In genomic region chr9:119962987-119963667, GRCm38 (mm10) we compare ENCODE assay signal across 7 mouse cellular contexts. TPM values are rescaled to one million over a fixed set of nuclear protein-coding genes. Genes with fewer than 3 reads are reported as not detected.
DNase-seq lines count a peak whose midpoint lies in the region; ATAC-seq and TF ChIP-seq lines count a peak whose summit lies in the region.

No protein-coding gene starts in this region.

- peaks cover 24% of the 10 kb centered on the region for H3K4me1 ChIP-seq in G1E (ENCODE audit: insufficient read depth, low read depth, low read length)
- peaks cover 7% of the 10 kb centered on the region for H3K4me1 ChIP-seq in bone marrow macrophage, adult 2 months (ENCODE audit: control insufficient read depth, insufficient read depth, low read length)
- no peaks in the 10 kb centered on the region for H3K4me1 ChIP-seq in forebrain, embryonic 14.5 days (ENCODE audit: control insufficient read depth, insufficient read depth, low read length)
- H3K4me1 ChIP-seq in hindbrain, embryonic 11.5 days (replicated peaks; ENCODE audit: control insufficient read depth, insufficient read depth, low read length), result 0 out of 2 replicates have a peak, but pooled peaks cover 3% of the 10 kb centered on the region
- peaks cover 15% of the 10 kb centered on the region for H3K4me1 ChIP-seq in limb, embryonic 15.5 days

- TF ChIP-seq POLR2A in bone marrow macrophage, adult 2 months (IDR thresholded peaks at IDR 0.05; ENCODE audit: borderline replicate concordance, low read depth, low read length), result no peak

- 0 out of 2 replicates have a peak overlapping the region, but pooled peaks have one; percentile 9 for H3K4me2 ChIP-seq in forebrain, embryonic 14.5 days (ENCODE audit: low read length)
- no peak overlapping the region for H3K4me2 ChIP-seq in hindbrain, embryonic 11.5 days (replicated peaks; ENCODE audit: low read depth, low read length)
- 0 out of 2 replicates have a peak overlapping the region, but pooled peaks have one; percentile 24 for H3K4me2 ChIP-seq in limb, embryonic 15.5 days

- H3K9ac ChIP-seq in forebrain, embryonic 14.5 days (ENCODE audit: low read length), result no peak overlapping the region
- H3K9ac ChIP-seq in hindbrain, embryonic 11.5 days (ENCODE audit: low read depth, low read length), result no peak overlapping the region
- H3K9ac ChIP-seq in limb, embryonic 15.5 days, result peak overlapping the region; percentile 10; the same call in 1 of the 2 replicates

- peaks cover 36% of the 10 kb centered on the region for H3K27me3 ChIP-seq in G1E (ENCODE audit: insufficient read depth, low read length)
- H3K27me3 ChIP-seq in forebrain, embryonic 14.5 days (replicated peaks; ENCODE audit: control insufficient read depth, insufficient read depth, low read length), result no peaks in the 10 kb centered on the region
- H3K27me3 ChIP-seq in hindbrain, embryonic 11.5 days (ENCODE audit: control insufficient read depth, insufficient read depth, low read length), result no peaks in the 10 kb centered on the region
- no peaks in the 10 kb centered on the region for H3K27me3 ChIP-seq in limb, embryonic 15.5 days

- no peak overlapping the region for H3K4me3 ChIP-seq in G1E (ENCODE audit: low read depth, low read length)
- no peak overlapping the region for H3K4me3 ChIP-seq in bone marrow macrophage, adult 2 months (ENCODE audit: insufficient read depth, low read length)
- H3K4me3 ChIP-seq in forebrain, embryonic 14.5 days (ENCODE audit: low read depth, low read length), result no peak overlapping the region
- H3K4me3 ChIP-seq in hindbrain, embryonic 11.5 days (ENCODE audit: low read depth, low read length), result no peak overlapping the region
- H3K4me3 ChIP-seq in limb, embryonic 15.5 days, result peak overlapping the region; percentile 9; the same call in 1 of the 2 replicates

- H3K27ac ChIP-seq in bone marrow macrophage, adult 2 months (ENCODE audit: insufficient read depth, low read depth, low read length), result no peak overlapping the region
- H3K27ac ChIP-seq in forebrain, embryonic 14.5 days (ENCODE audit: low read depth, low read length), result no peak overlapping the region
- H3K27ac ChIP-seq in hindbrain, embryonic 11.5 days (ENCODE audit: low read depth, low read length), result no peak overlapping the region
- no peak overlapping the region for H3K27ac ChIP-seq in limb, embryonic 15.5 days

- ATAC-seq in G1E (ENCODE audit: extremely low read depth, insufficient number of reproducible peaks, low FRiP score, poor library complexity, severe bottlenecking), result peak; percentile 82
- peak; percentile 61; the same call in 1 of the 2 replicates for ATAC-seq in forebrain, embryonic 14.5 days
- peak; percentile 66 for ATAC-seq in hindbrain, embryonic 11.5 days (ENCODE audit: low FRiP score)
- ATAC-seq in limb, embryonic 15.5 days (ENCODE audit: insufficient number of reproducible peaks, low FRiP score, low TSS enrichment, low read depth), result no peak

- no peaks in the 10 kb centered on the region for H3K36me3 ChIP-seq in G1E (replicated peaks)
- H3K36me3 ChIP-seq in forebrain, embryonic 14.5 days (ENCODE audit: control insufficient read depth, insufficient read depth, low read length), result no peaks in the 10 kb centered on the region
- H3K36me3 ChIP-seq in hindbrain, embryonic 11.5 days (ENCODE audit: control insufficient read depth, insufficient read depth, low read length), result no peaks in the 10 kb centered on the region
- no peaks in the 10 kb centered on the region for H3K36me3 ChIP-seq in limb, embryonic 15.5 days

- DNase-seq in G1E (ENCODE audit: low spot score), result peak; percentile 86
- peak; percentile 59 for DNase-seq in forebrain, embryonic 14.5 days (ENCODE audit: low spot score)
- DNase-seq in hindbrain, embryonic 11.5 days (ENCODE audit: low spot score), result peak; percentile 78
- peak; percentile 66 to 80 for DNase-seq in natural killer cell, adult 2 months (ENCODE audit: low spot score in 2 of 2)
- peak; percentile 59 to 81 for DNase-seq in thymus, postnatal 10 days (ENCODE audit: low spot score in 2 of 2)

- 10% methylated on average over 21 of the region's 21 CpGs for WGBS in forebrain, embryonic 14.5 days
- WGBS in hindbrain, embryonic 11.5 days, result 10% methylated on average over 21 of the region's 21 CpGs
- 16% methylated on average over 21 of the region's 21 CpGs for WGBS in limb, embryonic 15.5 days

- TF ChIP-seq CTCF in G1E (IDR thresholded peaks at IDR 0.05; ENCODE audit: low read depth, low read length), result peak; percentile 32; the same call in 1 of the 2 replicates
- peak; percentile 52; the same call in 1 of the 2 replicates for TF ChIP-seq CTCF in bone marrow macrophage, adult 2 months (IDR thresholded peaks at IDR 0.05; ENCODE audit: low read depth, low read length)

- H3K9me3 ChIP-seq in G1E (replicated peaks), result no peaks in the 10 kb centered on the region
- H3K9me3 ChIP-seq in forebrain, embryonic 14.5 days (replicated peaks; ENCODE audit: control insufficient read depth, low read length), result no peaks in the 10 kb centered on the region
- no peaks in the 10 kb centered on the region for H3K9me3 ChIP-seq in hindbrain, embryonic 11.5 days (ENCODE audit: control insufficient read depth, low read length)
- H3K9me3 ChIP-seq in limb, embryonic 15.5 days, result no peaks in the 10 kb centered on the region

RNA-seq across cellular contexts. Expression of gene Csrnp1, which starts 21.3 kb away (rescaled TPM):
- 17.0 and 26.5 TPM in 2 replicates for total RNA-seq in G1E (2014; fragmentation: Nextera tagmentation)
- 17.3 and 19.9 TPM in 2 replicates for total RNA-seq in G1E (2017)
- polyA plus RNA-seq in G1E (2012), result 35.0 and 44.1 TPM in 2 replicates
- 3.0 and 4.1 TPM in 2 replicates for polyA plus RNA-seq in bone marrow macrophage, adult 2 months (2012; ENCODE audit: insufficient read depth, insufficient read length, missing spikeins)
- 1.1 and 1.4 TPM in 2 replicates for polyA plus RNA-seq in forebrain, embryonic 14.5 days (2014; fragmentation: Nextera tagmentation; extraction: Ambion mirVana)
- polyA plus RNA-seq in hindbrain, embryonic 11.5 days (2014; fragmentation: Nextera tagmentation; extraction: Ambion mirVana), result 0.62 and 1.3 TPM in 2 replicates
- 8.3 and 9.1 TPM in 2 replicates for polyA plus RNA-seq in limb, embryonic 15.5 days (2015; fragmentation: Nextera tagmentation; extraction: Ambion mirVana)

RNA-seq across cellular contexts. Expression of gene Ttc21a, which starts 25.7 kb away (rescaled TPM):
- total RNA-seq in G1E (2014; fragmentation: Nextera tagmentation) (not detected in 2 replicates), G1E (2017) (0.17 and 0.38 TPM in 2 replicates)
- 0.02 and 0.06 TPM in 2 replicates for polyA plus RNA-seq in G1E (2012)
- 0.20 and 0.27 TPM in 2 replicates for polyA plus RNA-seq in bone marrow macrophage, adult 2 months (2012; ENCODE audit: insufficient read depth, insufficient read length, missing spikeins)
- polyA plus RNA-seq in forebrain, embryonic 14.5 days (2014; fragmentation: Nextera tagmentation; extraction: Ambion mirVana), result 0.29 and 0.74 TPM in 2 replicates
- polyA plus RNA-seq in hindbrain, embryonic 11.5 days (2014; fragmentation: Nextera tagmentation; extraction: Ambion mirVana), result 0.23 and 0.60 TPM in 2 replicates
- 0.09 and 0.13 TPM in 2 replicates for polyA plus RNA-seq in limb, embryonic 15.5 days (2015; fragmentation: Nextera tagmentation; extraction: Ambion mirVana)

RNA-seq across cellular contexts. Expression of gene Gorasp1, which starts 25.8 kb away (rescaled TPM):
- 9.7 and 11.0 TPM in 2 replicates for total RNA-seq in G1E (2014; fragmentation: Nextera tagmentation)
- 4.8 and 7.4 TPM in 2 replicates for total RNA-seq in G1E (2017)
- polyA plus RNA-seq in G1E (2012), result 15.4 and 18.3 TPM in 2 replicates
- polyA plus RNA-seq in bone marrow macrophage, adult 2 months (2012; ENCODE audit: insufficient read depth, insufficient read length, missing spikeins), result 8.9 and 9.0 TPM in 2 replicates
- 23.7 and 34.1 TPM in 2 replicates for polyA plus RNA-seq in forebrain, embryonic 14.5 days (2014; fragmentation: Nextera tagmentation; extraction: Ambion mirVana)
- 17.3 and 18.5 TPM in 2 replicates for polyA plus RNA-seq in hindbrain, embryonic 11.5 days (2014; fragmentation: Nextera tagmentation; extraction: Ambion mirVana)
- 35.5 and 35.8 TPM in 2 replicates for polyA plus RNA-seq in limb, embryonic 15.5 days (2015; fragmentation: Nextera tagmentation; extraction: Ambion mirVana)
